In the genomic region with DNA sequence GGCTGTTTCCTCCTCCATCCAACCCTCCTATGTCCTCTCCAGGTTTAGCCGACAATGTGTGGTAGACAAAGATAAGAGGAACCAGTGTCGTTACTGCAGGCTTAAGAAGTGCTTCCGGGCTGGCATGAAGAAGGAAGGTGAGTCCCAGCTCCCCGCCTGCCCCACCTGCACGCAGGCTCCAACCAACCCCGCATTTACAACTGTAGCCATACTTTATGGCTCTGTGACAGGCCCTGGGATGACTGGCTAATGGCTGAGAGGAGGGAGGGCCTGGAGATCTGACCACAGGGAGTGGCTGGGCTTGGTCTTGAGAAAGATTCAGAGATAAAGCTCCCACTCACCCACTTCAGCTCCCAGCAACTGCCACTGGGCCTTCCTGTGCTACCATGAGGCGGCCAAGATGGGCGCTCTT, we compare ENCODE assay signal across 18 mouse cellular contexts. TPM values are rescaled to one million over a fixed set of nuclear protein-coding genes. Genes with fewer than 3 reads are reported as not detected.
DNase-seq lines count a peak whose midpoint lies in the region; ATAC-seq lines count a peak whose summit lies in the region.
"Had no signal": no experiment of that assay in that cellular context is flagged by ENCODE, and none has a peak within 500 bp of the region (broad histone marks: within the 10 kb centered on the region; RNA-seq: fewer than 3 reads in every experiment).

No protein-coding gene starts in this region.

- H3K4me1 ChIP-seq in intestine, embryonic 14.5 days (replicated peaks; ENCODE audit: control insufficient read depth, insufficient read depth, low read length): 0 out of 2 replicates have a peak, but pooled peaks cover 5% of the 10 kb centered on the region
- H3K4me1 ChIP-seq in liver, embryonic 13.5 days (replicated peaks): peaks cover 50% of the 10 kb centered on the region
- no peaks in the 10 kb centered on the region for H3K4me1 ChIP-seq in stomach, embryonic 14.5 days (ENCODE audit: control insufficient read depth, insufficient read depth, low read length)
- no peaks in the 10 kb centered on the region for H3K4me1 ChIP-seq in hindbrain, embryonic 11.5 days (replicated peaks; ENCODE audit: control insufficient read depth, insufficient read depth, low read length)
- no peaks in the 10 kb centered on the region for H3K4me1 ChIP-seq in hindbrain, embryonic 12.5 days
- peaks cover 9% of the 10 kb centered on the region; the same call in 1 of the 2 replicates for H3K4me1 ChIP-seq in heart, embryonic 12.5 days (replicated peaks)
- H3K4me1 ChIP-seq: forebrain, embryonic 15.5 days had no signal

- H3K4me2 ChIP-seq in intestine, embryonic 14.5 days (ENCODE audit: low read length): no peak overlapping the region
- H3K4me2 ChIP-seq in liver, embryonic 13.5 days: peak overlapping the region; percentile 26; the same call in 1 of the 2 replicates
- no peak overlapping the region for H3K4me2 ChIP-seq in stomach, embryonic 14.5 days (replicated peaks; ENCODE audit: low read depth, low read length)
- H3K4me2 ChIP-seq in hindbrain, embryonic 11.5 days (replicated peaks; ENCODE audit: low read depth, low read length): no peak overlapping the region
- no peak overlapping the region for H3K4me2 ChIP-seq in hindbrain, embryonic 12.5 days (replicated peaks)
- H3K4me2 ChIP-seq in heart, embryonic 12.5 days: no peak overlapping the region
- H3K4me2 ChIP-seq: forebrain, embryonic 15.5 days; hindbrain, embryonic 15.5 days; lung, embryonic 14.5 days had no signal

- no peaks in the 10 kb centered on the region for H3K36me3 ChIP-seq in intestine, embryonic 14.5 days (ENCODE audit: control insufficient read depth, insufficient read depth, low read length)
- H3K36me3 ChIP-seq in liver, embryonic 13.5 days: peaks cover 9% of the 10 kb centered on the region; the same call in 1 of the 2 replicates
- H3K36me3 ChIP-seq in stomach, embryonic 14.5 days (ENCODE audit: control insufficient read depth, insufficient read depth, low read length): no peaks in the 10 kb centered on the region
- H3K36me3 ChIP-seq in hindbrain, embryonic 11.5 days (ENCODE audit: control insufficient read depth, insufficient read depth, low read length): no peaks in the 10 kb centered on the region
- no peaks in the 10 kb centered on the region for H3K36me3 ChIP-seq in hindbrain, embryonic 12.5 days
- H3K36me3 ChIP-seq in heart, embryonic 12.5 days: no peaks in the 10 kb centered on the region
- H3K36me3 ChIP-seq: forebrain, embryonic 15.5 days; hindbrain, embryonic 15.5 days had no signal

- DNase-seq in MEL-GATA-1-ER (ENCODE audit: extremely low read depth, low read depth): peak; percentile 68
- no peak for DNase-seq in intestine, embryonic 14.5 days (ENCODE audit: low spot score)
- peak; percentile 15 for DNase-seq in liver, embryonic 13.5 days
- DNase-seq in hindbrain, embryonic 11.5 days (ENCODE audit: low spot score): no peak
- DNase-seq: adrenal gland, postnatal 14 days; cerebellum, adult 9-11 months; heart, adult 18-20 months; lung, embryonic 14.5 days; thymus, postnatal 36 days had no signal

- H3K9ac ChIP-seq in intestine, embryonic 14.5 days (ENCODE audit: low read length): no peak overlapping the region
- H3K9ac ChIP-seq in liver, embryonic 13.5 days: no peak overlapping the region; the same call in 1 of the 2 replicates
- H3K9ac ChIP-seq in stomach, embryonic 14.5 days (replicated peaks; ENCODE audit: low read depth, low read length): no peak overlapping the region
- H3K9ac ChIP-seq in hindbrain, embryonic 11.5 days (ENCODE audit: low read depth, low read length): no peak overlapping the region
- H3K9ac ChIP-seq in hindbrain, embryonic 12.5 days: no peak overlapping the region
- no peak overlapping the region for H3K9ac ChIP-seq in heart, embryonic 12.5 days
- H3K9ac ChIP-seq: forebrain, embryonic 15.5 days; hindbrain, embryonic 15.5 days; lung, embryonic 14.5 days had no signal

- no peaks in the 10 kb centered on the region for H3K9me3 ChIP-seq in intestine, embryonic 14.5 days (ENCODE audit: control insufficient read depth, low read length)
- no peaks in the 10 kb centered on the region for H3K9me3 ChIP-seq in liver, embryonic 13.5 days (replicated peaks)
- no peaks in the 10 kb centered on the region for H3K9me3 ChIP-seq in stomach, embryonic 14.5 days (ENCODE audit: control insufficient read depth, low read depth, low read length)
- no peaks in the 10 kb centered on the region for H3K9me3 ChIP-seq in hindbrain, embryonic 11.5 days (ENCODE audit: control insufficient read depth, low read length)
- no peaks in the 10 kb centered on the region for H3K9me3 ChIP-seq in hindbrain, embryonic 12.5 days (replicated peaks)
- H3K9me3 ChIP-seq in heart, embryonic 12.5 days (replicated peaks): no peaks in the 10 kb centered on the region
- H3K9me3 ChIP-seq: forebrain, embryonic 15.5 days; hindbrain, embryonic 15.5 days; megakaryocyte, embryonic 14.5 days had no signal

- peak; percentile 86 for ATAC-seq in intestine, embryonic 14.5 days (replicated peaks; ENCODE audit: low FRiP score, low TSS enrichment, low read depth)
- ATAC-seq in liver, embryonic 13.5 days (ENCODE audit: low read depth): peak; percentile 61
- ATAC-seq in stomach, embryonic 14.5 days (ENCODE audit: insufficient number of reproducible peaks, insufficient read depth, low FRiP score, low read depth): peak; percentile 53; the same call in 1 of the 2 replicates
- ATAC-seq in hindbrain, embryonic 11.5 days (ENCODE audit: low FRiP score): no peak
- no peak for ATAC-seq in hindbrain, embryonic 12.5 days (ENCODE audit: low FRiP score)
- no peak for ATAC-seq in heart, embryonic 12.5 days (ENCODE audit: insufficient number of reproducible peaks, low FRiP score)
- ATAC-seq: forebrain, embryonic 15.5 days had no signal

- H3K4me3 ChIP-seq in intestine, embryonic 14.5 days (ENCODE audit: low read depth, low read length): no peak overlapping the region
- H3K4me3 ChIP-seq in liver, embryonic 13.5 days (replicated peaks): no peak overlapping the region
- H3K4me3 ChIP-seq in stomach, embryonic 14.5 days (ENCODE audit: low read depth, low read length): no peak overlapping the region
- no peak overlapping the region for H3K4me3 ChIP-seq in hindbrain, embryonic 11.5 days (ENCODE audit: low read depth, low read length)
- no peak overlapping the region for H3K4me3 ChIP-seq in hindbrain, embryonic 12.5 days
- H3K4me3 ChIP-seq in heart, embryonic 12.5 days: no peak overlapping the region
- H3K4me3 ChIP-seq: forebrain, embryonic 15.5 days; hindbrain, embryonic 15.5 days; megakaryocyte, embryonic 14.5 days had no signal

- H3K27ac ChIP-seq in intestine, embryonic 14.5 days (ENCODE audit: low read depth): peak overlapping the region; percentile 52; the same call in 1 of the 2 replicates
- peak overlapping the region; percentile 19; the same call in 1 of the 2 replicates for H3K27ac ChIP-seq in liver, embryonic 13.5 days
- no peak overlapping the region for H3K27ac ChIP-seq in stomach, embryonic 14.5 days (ENCODE audit: low read length)
- H3K27ac ChIP-seq in hindbrain, embryonic 11.5 days (ENCODE audit: low read depth, low read length): no peak overlapping the region
- H3K27ac ChIP-seq in hindbrain, embryonic 12.5 days: no peak overlapping the region
- no peak overlapping the region for H3K27ac ChIP-seq in heart, embryonic 12.5 days (ENCODE audit: poor library complexity, severe bottlenecking)
- H3K27ac ChIP-seq: forebrain, embryonic 15.5 days; hindbrain, embryonic 15.5 days had no signal

- 44% methylated on average over 8 of the region's 8 CpGs for WGBS in intestine, embryonic 14.5 days
- 9% methylated on average over 8 of the region's 8 CpGs for WGBS in liver, embryonic 13.5 days (ENCODE audit: insufficient replicate concordance)
- WGBS in stomach, embryonic 14.5 days: 52% methylated on average over 8 of the region's 8 CpGs
- 86% methylated on average over 8 of the region's 8 CpGs for WGBS in hindbrain, embryonic 11.5 days
- 83% methylated on average over 8 of the region's 8 CpGs for WGBS in hindbrain, embryonic 12.5 days
- 57% methylated on average over 8 of the region's 8 CpGs for WGBS in heart, embryonic 12.5 days

- no peaks in the 10 kb centered on the region for H3K27me3 ChIP-seq in intestine, embryonic 14.5 days (replicated peaks; ENCODE audit: control insufficient read depth, insufficient read depth, low read length)
- H3K27me3 ChIP-seq in liver, embryonic 13.5 days: no peaks in the 10 kb centered on the region
- no peaks in the 10 kb centered on the region for H3K27me3 ChIP-seq in stomach, embryonic 14.5 days (ENCODE audit: control insufficient read depth, insufficient read depth, low read length)
- H3K27me3 ChIP-seq in hindbrain, embryonic 11.5 days (ENCODE audit: control insufficient read depth, insufficient read depth, low read length): no peaks in the 10 kb centered on the region
- H3K27me3 ChIP-seq in hindbrain, embryonic 12.5 days: no peaks in the 10 kb centered on the region
- H3K27me3 ChIP-seq in heart, embryonic 12.5 days (replicated peaks): peaks cover 75% of the 10 kb centered on the region
- H3K27me3 ChIP-seq: forebrain, embryonic 15.5 days; hindbrain, embryonic 15.5 days had no signal

RNA-seq across cellular contexts. Expression of gene Hnf4a, which starts 45.9 kb away (rescaled TPM):
- 89.8 and 90.5 TPM in 2 replicates for polyA plus RNA-seq in intestine, embryonic 14.5 days (2014; fragmentation: Nextera tagmentation; extraction: Ambion mirVana)
- polyA plus RNA-seq in liver, embryonic 13.5 days (2015; fragmentation: Nextera tagmentation; extraction: Ambion mirVana): 12.3 and 15.3 TPM in 2 replicates
- polyA plus RNA-seq in stomach, embryonic 14.5 days (2014; fragmentation: Nextera tagmentation; extraction: Ambion mirVana): 18.7 and 18.9 TPM in 2 replicates
- not detected in 2 replicates for polyA plus RNA-seq in hindbrain, embryonic 11.5 days (2014; fragmentation: Nextera tagmentation; extraction: Ambion mirVana)
- polyA plus RNA-seq in hindbrain, embryonic 12.5 days (2016; fragmentation: Nextera tagmentation; extraction: Ambion mirVana): not detected in 2 replicates
- 0.17 and 0.18 TPM in 2 replicates for polyA plus RNA-seq in heart, embryonic 12.5 days (2016; fragmentation: Nextera tagmentation; extraction: Ambion mirVana)
- polyA plus RNA-seq: C2C12; forebrain, embryonic 15.5 days; heart, postnatal 0 days; neural tube, embryonic 14.5 days had no signal

RNA-seq across cellular contexts. Expression of gene Ttpal, which starts 49.6 kb away (rescaled TPM):
- polyA plus RNA-seq in intestine, embryonic 14.5 days (2014; fragmentation: Nextera tagmentation; extraction: Ambion mirVana): 40.6 and 40.8 TPM in 2 replicates
- polyA plus RNA-seq in liver, embryonic 13.5 days (2015; fragmentation: Nextera tagmentation; extraction: Ambion mirVana): 13.9 and 15.9 TPM in 2 replicates
- 37.3 and 39.6 TPM in 2 replicates for polyA plus RNA-seq in stomach, embryonic 14.5 days (2014; fragmentation: Nextera tagmentation; extraction: Ambion mirVana)
- 40.2 and 42.2 TPM in 2 replicates for polyA plus RNA-seq in hindbrain, embryonic 11.5 days (2014; fragmentation: Nextera tagmentation; extraction: Ambion mirVana)
- polyA plus RNA-seq in hindbrain, embryonic 12.5 days (2016; fragmentation: Nextera tagmentation; extraction: Ambion mirVana): 51.5 and 52.0 TPM in 2 replicates
- polyA plus RNA-seq in heart, embryonic 12.5 days (2016; fragmentation: Nextera tagmentation; extraction: Ambion mirVana): 26.9 and 27.8 TPM in 2 replicates

Comparison
In these comparisons a context has a peak if more than half of its experiments do, and no peak if none do; other contexts are left out.
1. DNase-seq: peak in MEL-GATA-1-ER (single experiment) and liver, embryonic 13.5 days (single experiment); none in intestine, embryonic 14.5 days (single experiment) and hindbrain, embryonic 11.5 days (single experiment).
2. ATAC-seq: peak in intestine, embryonic 14.5 days (single experiment), liver, embryonic 13.5 days (single experiment) and stomach, embryonic 14.5 days (single experiment); none in hindbrain, embryonic 11.5 days (single experiment), hindbrain, embryonic 12.5 days (single experiment) and heart, embryonic 12.5 days (single experiment).
3. H3K27ac ChIP-seq: peak in intestine, embryonic 14.5 days (single experiment) and liver, embryonic 13.5 days (single experiment); none in stomach, embryonic 14.5 days (single experiment), hindbrain, embryonic 11.5 days (single experiment), hindbrain, embryonic 12.5 days (single experiment) and heart, embryonic 12.5 days (single experiment).
4. RNA of gene Hnf4a, which starts 45.9 kb away (polyA plus RNA-seq): 89.8 to 90.5 TPM in intestine, embryonic 14.5 days, 18.7 to 18.9 TPM in stomach, embryonic 14.5 days and 12.3 to 15.3 TPM in liver, embryonic 13.5 days; 0.17 to 0.18 TPM in heart, embryonic 12.5 days, not detected in hindbrain, embryonic 12.5 days and not detected in hindbrain, embryonic 11.5 days; every median in the first group is over 10 times any median in the second.